Mouse (Mus musculus): ENCODE measurements around the gene B3gnt3. TPM values are rescaled to one million over a fixed set of nuclear protein-coding genes. Genes with fewer than 3 reads are reported as not detected.
"Not testable (repeated sequence)": the region's sequence is repeated elsewhere in the genome, so short reads cannot be mapped to it uniquely, and the experiment has no call there.

Gene B3gnt3
- polyA plus RNA-seq, 1 experiment from 2014 or later = 4.3 TPM

DNA sequence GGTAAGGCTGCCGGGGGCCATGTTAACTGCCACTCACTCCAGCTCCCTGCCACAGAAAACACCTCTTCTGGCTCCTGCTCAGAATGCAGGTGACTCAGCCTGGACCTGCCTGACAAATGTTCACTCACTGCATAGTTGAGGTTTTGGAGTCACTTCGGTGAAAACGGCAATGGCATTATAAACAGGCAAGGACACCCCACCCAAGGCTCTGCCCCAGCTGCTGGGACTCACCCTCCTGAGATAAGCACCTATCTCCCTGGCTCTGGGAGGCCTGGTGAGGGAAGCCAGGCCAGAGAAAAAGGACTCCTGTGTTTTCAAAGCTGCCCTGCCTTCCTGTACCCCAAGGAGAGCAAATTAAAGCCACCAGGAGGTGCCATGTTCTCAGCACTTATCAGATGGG, 1.3 kb upstream of the B3gnt3 start:
- Histone ChIP-seq H3K36me3 (ENCODE audit: insufficient read depth, low read length) (no peaks in the 10 kb centered on the region), H3K4me3 (replicated peaks; ENCODE audit: low read depth, low read length) (no peak overlapping the region), H3K9me3 (replicated peaks; ENCODE audit: low read length) (no peaks in the 10 kb centered on the region), H3K4me2 (ENCODE audit: low read length) (no peak overlapping the region), H3K9ac (ENCODE audit: low read depth, low read length) (no peak overlapping the region), H3K4me1 (replicated peaks; ENCODE audit: insufficient read depth, low read length) (no peaks in the 10 kb centered on the region), H3K27ac (no peak overlapping the region), H3K27me3 (ENCODE audit: insufficient read depth, low read length) (peaks cover 11% of the 10 kb centered on the region; the same call in 1 of the 2 replicates)
- no peak for TF ChIP-seq CTCF (IDR thresholded peaks at IDR 0.05; ENCODE audit: low read depth)
- 67% methylated on average over 3 of the region's 3 CpGs for WGBS
- DNase-seq (ENCODE audit: low spot score) (no peak), ATAC-seq (replicated peaks; ENCODE audit: low FRiP score, low read depth) (no peak)

DNA sequence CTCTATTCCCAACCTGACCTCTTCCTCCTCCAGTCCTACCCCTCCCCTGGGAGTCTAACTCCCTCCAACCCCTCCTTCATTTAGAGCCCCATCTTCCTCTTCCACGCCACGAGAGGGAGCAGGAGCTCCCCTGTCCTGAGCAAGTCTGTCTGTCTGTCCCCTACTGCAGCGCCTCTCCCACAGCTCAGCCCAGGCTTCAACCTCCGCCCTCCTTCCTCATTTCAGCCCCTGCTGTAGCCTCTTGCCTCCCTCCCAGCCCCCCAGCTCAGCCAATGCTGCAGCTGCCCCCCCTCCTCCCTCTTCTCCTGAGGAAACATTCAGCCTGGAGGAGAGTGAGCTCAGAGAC, 471 bp upstream of the B3gnt3 start:
- H3K36me3 ChIP-seq (ENCODE audit: insufficient read depth, low read length) = no peaks in the 10 kb centered on the region
- ATAC-seq (replicated peaks; ENCODE audit: low FRiP score, low read depth) (no peak; the same call in 1 of the 2 replicates), DNase-seq (ENCODE audit: low spot score) (no peak)
- no peak overlapping the region for H3K4me3 ChIP-seq (replicated peaks; ENCODE audit: low read depth, low read length)
- WGBS = 35% methylated on average over 4 of the region's 4 CpGs
- H3K27ac ChIP-seq = no peak overlapping the region
- H3K27me3 ChIP-seq (ENCODE audit: insufficient read depth, low read length) = peaks cover 11% of the 10 kb centered on the region; the same call in 1 of the 2 replicates
- TF ChIP-seq CTCF (IDR thresholded peaks at IDR 0.05; ENCODE audit: low read depth) = 0 out of 2 replicates have a peak, but pooled peaks have one; percentile 22
- H3K4me2 ChIP-seq (ENCODE audit: low read length) = no peak overlapping the region; the same call in 1 of the 2 replicates
- no peak overlapping the region for H3K9ac ChIP-seq (ENCODE audit: low read depth, low read length)
- no peaks in the 10 kb centered on the region for H3K4me1 ChIP-seq (replicated peaks; ENCODE audit: insufficient read depth, low read length)
- H3K9me3 ChIP-seq (replicated peaks; ENCODE audit: low read length) = no peaks in the 10 kb centered on the region

DNA sequence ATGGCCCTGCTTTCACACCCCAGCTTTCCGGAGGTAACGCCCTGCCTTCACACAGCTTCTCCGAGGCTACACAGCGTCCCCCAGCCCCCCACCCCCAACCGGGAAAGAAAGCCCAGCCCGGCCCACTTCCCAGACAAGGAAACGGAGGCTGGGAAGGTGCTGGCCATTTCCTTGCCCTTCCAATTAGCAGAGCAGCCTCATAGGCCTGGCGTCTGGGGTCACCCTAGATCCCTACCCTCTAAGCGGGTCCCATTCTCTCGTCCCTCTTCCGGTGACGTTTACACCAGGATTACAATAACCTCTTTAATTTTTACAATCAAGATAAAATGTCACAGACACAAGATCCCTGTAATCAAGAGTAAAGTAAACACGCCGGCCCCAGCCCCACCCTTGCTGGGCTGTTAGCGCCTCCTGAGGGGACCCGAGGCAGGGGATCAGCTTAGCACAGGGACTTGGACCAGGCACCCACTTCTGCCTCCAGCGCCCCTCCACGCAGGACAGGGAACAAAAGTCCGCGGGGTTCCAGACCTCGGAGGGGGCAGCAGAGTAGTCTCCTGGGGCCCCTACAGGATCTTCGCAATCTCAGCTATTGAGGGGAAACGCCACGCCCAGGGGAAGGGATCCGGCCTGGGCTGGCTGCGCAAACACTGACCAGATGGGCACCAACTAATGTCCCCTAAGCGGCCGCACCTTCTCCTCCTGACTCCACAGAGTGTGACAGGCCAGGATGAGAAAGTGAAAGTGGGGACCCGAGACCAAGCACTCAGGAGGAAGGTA, 908 bp downstream of the B3gnt3 start:
- H3K27me3 ChIP-seq (ENCODE audit: insufficient read depth, low read length) = peaks cover 11% of the 10 kb centered on the region; the same call in 1 of the 2 replicates
- no peaks in the 10 kb centered on the region for H3K36me3 ChIP-seq (ENCODE audit: insufficient read depth, low read length)
- H3K9me3 ChIP-seq (replicated peaks; ENCODE audit: low read length) = no peaks in the 10 kb centered on the region
- no peak overlapping the region for H3K9ac ChIP-seq (ENCODE audit: low read depth, low read length)
- DNase-seq (ENCODE audit: low spot score) = no peak
- TF ChIP-seq CTCF (IDR thresholded peaks at IDR 0.05; ENCODE audit: low read depth) = no peak
- ATAC-seq (replicated peaks; ENCODE audit: low FRiP score, low read depth) = peak; percentile 22; the same call in 1 of the 2 replicates
- no peak overlapping the region for H3K27ac ChIP-seq
- WGBS = 4% methylated on average over 29 of the region's 29 CpGs
- H3K4me3 ChIP-seq (replicated peaks; ENCODE audit: low read depth, low read length) = peak overlapping the region; percentile 37
- H3K4me1 ChIP-seq (replicated peaks; ENCODE audit: insufficient read depth, low read length) = no peaks in the 10 kb centered on the region
- H3K4me2 ChIP-seq (ENCODE audit: low read length) = peak overlapping the region; percentile 54

DNA sequence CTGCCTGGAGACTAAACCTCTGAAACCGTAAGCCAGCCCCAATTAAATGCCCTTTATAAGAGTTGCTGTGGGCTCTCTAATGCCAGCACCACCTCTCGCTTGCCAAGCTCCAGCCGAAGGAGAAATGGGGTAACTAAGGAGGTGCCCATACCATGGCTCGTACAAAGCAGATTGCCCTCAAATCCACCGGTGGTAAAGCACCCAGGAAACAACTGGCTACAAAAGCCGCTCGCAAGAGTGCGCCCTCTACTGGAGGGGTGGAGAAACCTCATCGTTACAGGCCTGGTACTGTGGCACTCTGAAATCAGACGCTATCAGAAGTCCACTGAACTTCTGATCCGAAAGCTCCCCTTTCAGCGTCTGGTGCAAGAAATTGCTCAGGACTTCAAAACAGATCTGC, 6.1 kb downstream of the B3gnt3 start:
- peak; percentile 33; the same call in 1 of the 2 replicates for TF ChIP-seq CTCF (IDR thresholded peaks at IDR 0.05; ENCODE audit: low read depth)
- WGBS = 68% methylated on average over 12 of the region's 12 CpGs
- not testable (repeated sequence) for ATAC-seq (replicated peaks; ENCODE audit: low FRiP score, low read depth); H3K4me2 ChIP-seq (ENCODE audit: low read length); H3K9ac ChIP-seq (ENCODE audit: low read depth, low read length); DNase-seq (ENCODE audit: low spot score); H3K9me3 ChIP-seq (replicated peaks; ENCODE audit: low read length); H3K36me3 ChIP-seq (ENCODE audit: insufficient read depth, low read length); H3K4me3 ChIP-seq (replicated peaks; ENCODE audit: low read depth, low read length); H3K27ac ChIP-seq
- Histone ChIP-seq H3K27me3 (ENCODE audit: insufficient read depth, low read length) (peaks cover 47% of the 10 kb centered on the region), H3K4me1 (replicated peaks; ENCODE audit: insufficient read depth, low read length) (peaks cover 10% of the 10 kb centered on the region)

DNA sequence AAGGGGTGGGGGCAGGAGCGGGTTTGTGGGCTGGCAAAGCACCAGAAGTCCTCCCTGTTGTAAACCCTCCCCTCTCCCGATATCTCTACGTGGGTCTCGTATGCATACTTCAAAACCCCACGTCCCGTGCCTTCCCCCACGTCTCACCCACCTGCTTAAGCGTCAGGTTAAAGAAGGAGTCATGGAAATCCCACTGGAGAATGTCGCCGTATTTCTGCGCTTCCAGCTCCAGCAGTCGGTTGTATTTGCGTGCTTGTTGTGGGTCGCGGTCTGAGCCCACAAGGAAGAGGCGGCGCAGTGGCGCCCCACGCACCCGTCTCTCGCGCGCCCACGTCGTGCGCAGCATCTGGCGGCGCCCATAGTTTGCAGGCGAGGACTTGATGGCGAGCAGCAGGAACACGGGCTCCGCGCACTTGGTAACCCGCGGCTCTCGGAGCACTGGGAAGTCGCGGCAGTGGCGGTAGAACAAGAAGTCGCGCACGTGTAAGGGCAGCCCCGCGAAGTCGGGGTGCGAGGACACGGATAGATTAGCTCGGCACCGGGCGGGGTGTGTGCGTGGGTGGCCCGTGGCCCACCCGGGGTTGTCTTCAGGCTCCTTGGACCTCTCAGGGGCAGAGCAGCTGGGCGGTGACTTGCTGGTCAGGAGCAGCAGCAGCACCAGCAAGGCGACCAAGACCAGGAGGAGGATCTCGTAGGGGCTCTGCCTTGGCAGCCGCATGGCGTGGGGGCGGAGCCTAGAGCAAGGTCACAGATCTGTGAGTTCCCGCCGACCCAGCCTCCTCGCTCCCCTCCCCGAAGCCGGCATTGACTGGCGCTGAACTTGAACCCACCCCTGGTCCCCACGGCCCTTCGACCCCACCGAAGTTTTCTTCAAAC, 8.2 kb downstream of the B3gnt3 start:
- Histone ChIP-seq H3K27ac (no peak overlapping the region), H3K4me3 (replicated peaks; ENCODE audit: low read depth, low read length) (no peak overlapping the region), H3K9ac (ENCODE audit: low read depth, low read length) (no peak overlapping the region), H3K9me3 (replicated peaks; ENCODE audit: low read length) (no peaks in the 10 kb centered on the region), H3K27me3 (ENCODE audit: insufficient read depth, low read length) (peaks cover 68% of the 10 kb centered on the region), H3K4me1 (replicated peaks; ENCODE audit: insufficient read depth, low read length) (peaks cover 10% of the 10 kb centered on the region), H3K4me2 (ENCODE audit: low read length) (peak overlapping the region; percentile 34; the same call in 1 of the 2 replicates), H3K36me3 (ENCODE audit: insufficient read depth, low read length) (no peaks in the 10 kb centered on the region)
- ATAC-seq (replicated peaks; ENCODE audit: low FRiP score, low read depth) (0 out of 2 replicates have a peak, but pooled peaks have one; percentile 27), DNase-seq (ENCODE audit: low spot score) (no peak)
- 12% methylated on average over 68 of the region's 68 CpGs for WGBS
- no peak for TF ChIP-seq CTCF (IDR thresholded peaks at IDR 0.05; ENCODE audit: low read depth)

DNA sequence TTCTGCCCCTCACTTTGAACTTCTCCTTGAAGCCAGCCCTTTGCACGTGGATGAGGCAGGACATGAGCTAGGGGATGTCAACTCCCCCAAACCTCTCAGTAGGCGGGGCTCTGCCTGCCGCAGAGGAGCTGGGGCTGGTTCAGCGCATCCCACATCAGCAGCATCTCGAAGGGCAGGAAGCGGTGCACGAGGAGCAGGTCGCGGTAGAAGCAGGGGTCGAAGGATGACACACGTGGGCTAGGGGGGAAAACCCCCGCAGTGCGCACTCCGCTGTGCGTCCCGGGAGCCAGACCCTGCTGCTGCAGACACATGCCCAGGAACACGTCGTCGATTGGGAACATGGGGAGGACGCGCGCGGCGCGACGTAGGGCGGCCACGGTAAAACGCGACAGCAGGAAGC, 9.1 kb downstream of the B3gnt3 start:
- Histone ChIP-seq H3K4me3 (replicated peaks; ENCODE audit: low read depth, low read length) (no peak overlapping the region), H3K4me1 (replicated peaks; ENCODE audit: insufficient read depth, low read length) (peaks cover 10% of the 10 kb centered on the region), H3K4me2 (ENCODE audit: low read length) (0 out of 2 replicates have a peak overlapping the region, but pooled peaks have one; percentile 18), H3K9ac (ENCODE audit: low read depth, low read length) (no peak overlapping the region), H3K9me3 (replicated peaks; ENCODE audit: low read length) (no peaks in the 10 kb centered on the region), H3K27ac (no peak overlapping the region), H3K27me3 (ENCODE audit: insufficient read depth, low read length) (peaks cover 77% of the 10 kb centered on the region), H3K36me3 (ENCODE audit: insufficient read depth, low read length) (no peaks in the 10 kb centered on the region)
- ATAC-seq (replicated peaks; ENCODE audit: low FRiP score, low read depth) = 0 out of 2 replicates have a peak, but pooled peaks have one; percentile 11
- no peak for DNase-seq (ENCODE audit: low spot score)
- WGBS = 13% methylated on average over 30 of the region's 30 CpGs
- TF ChIP-seq CTCF (IDR thresholded peaks at IDR 0.05; ENCODE audit: low read depth) = no peak

Measured in kidney, postnatal 0 days (tissue).